ENCODE assay signal across 17 mouse cellular contexts in the genomic region with DNA sequence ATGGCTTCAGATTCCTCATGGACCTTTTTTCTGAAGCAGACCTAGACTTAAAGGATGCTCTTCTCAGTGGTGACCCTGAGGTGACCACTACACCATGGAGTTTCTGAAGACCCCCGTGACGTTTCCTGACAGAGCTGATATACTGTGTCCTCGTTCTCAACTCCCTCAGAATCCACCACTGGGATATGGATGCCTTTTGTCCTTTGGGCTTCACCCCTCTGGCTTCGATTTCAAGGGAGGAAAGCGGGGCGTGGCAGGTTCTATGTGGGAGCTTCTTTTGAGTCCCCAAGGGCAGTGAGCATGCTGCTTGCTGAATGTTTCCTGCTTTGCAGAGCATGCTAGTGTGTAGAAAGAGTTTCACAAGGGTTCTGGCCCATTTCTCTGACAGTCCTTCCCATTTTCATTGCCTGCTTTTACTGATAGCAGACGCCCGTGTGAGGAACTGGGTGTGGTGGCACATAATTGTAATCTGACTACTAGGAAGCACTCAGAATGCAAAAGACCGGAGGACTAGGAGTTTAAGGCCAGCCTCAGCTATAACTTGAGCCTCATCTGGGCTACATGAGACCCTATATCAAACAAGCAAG.
DNase-seq lines count a peak whose midpoint lies in the region; ATAC-seq and TF ChIP-seq lines count a peak whose summit lies in the region.
"Had no signal": no experiment of that assay in that cellular context is flagged by ENCODE, and none has a peak within 500 bp of the region (broad histone marks: within the 10 kb centered on the region; RNA-seq: fewer than 3 reads in every experiment).

No protein-coding gene starts in this region.

- H3K4me3 ChIP-seq in kidney, postnatal 0 days (replicated peaks; ENCODE audit: low read depth, low read length) = no peak overlapping the region
- no peak overlapping the region for H3K4me3 ChIP-seq in bone marrow, adult 2 months (replicated peaks; ENCODE audit: control insufficient read depth, low read depth, low read length)
- H3K4me3 ChIP-seq in hindbrain, postnatal 0 days (ENCODE audit: low read length) = no peak overlapping the region
- H3K4me3 ChIP-seq: embryonic facial prominence, embryonic 13.5 days; forebrain, embryonic 13.5 days; layer of hippocampus, adult 2 months; neural tube, embryonic 13.5 days had no signal

- no peak overlapping the region for H3K27ac ChIP-seq in kidney, postnatal 0 days
- peak overlapping the region; percentile 91; the same call in 1 of the 2 replicates for H3K27ac ChIP-seq in bone marrow, adult 2 months (ENCODE audit: control insufficient read depth, insufficient read depth, low read depth, low read length, poor library complexity)
- no peak overlapping the region for H3K27ac ChIP-seq in hindbrain, postnatal 0 days
- H3K27ac ChIP-seq: embryonic facial prominence, embryonic 13.5 days; forebrain, embryonic 13.5 days; layer of hippocampus, adult 2 months; neural tube, embryonic 13.5 days had no signal

- H3K4me1 ChIP-seq in kidney, postnatal 0 days (replicated peaks; ENCODE audit: insufficient read depth, low read length) = peaks cover 31% of the 10 kb centered on the region
- peaks cover 11% of the 10 kb centered on the region; the same call in 1 of the 2 replicates for H3K4me1 ChIP-seq in bone marrow, adult 2 months (ENCODE audit: control insufficient read depth, insufficient read depth, low read length)
- peaks cover 8% of the 10 kb centered on the region for H3K4me1 ChIP-seq in hindbrain, postnatal 0 days (ENCODE audit: insufficient read depth, low read length)

- WGBS in kidney, postnatal 0 days = 27% methylated on average over 9 of the region's 9 CpGs
- WGBS in bone marrow, adult 2 months = 26% methylated on average over 9 of the region's 9 CpGs
- 79% methylated on average over 9 of the region's 9 CpGs for WGBS in hindbrain, postnatal 0 days

- TF ChIP-seq POLR2A in bone marrow, adult 2 months (IDR thresholded peaks at IDR 0.05; ENCODE audit: borderline replicate concordance, control insufficient read depth, low read depth, low read length) = no peak

- H3K4me2 ChIP-seq in kidney, postnatal 0 days (ENCODE audit: low read length) = no peak overlapping the region
- no peak overlapping the region for H3K4me2 ChIP-seq in hindbrain, postnatal 0 days (ENCODE audit: low read depth, low read length)
- H3K4me2 ChIP-seq: embryonic facial prominence, embryonic 13.5 days; forebrain, embryonic 13.5 days; lung, embryonic 14.5 days; neural tube, embryonic 13.5 days had no signal

- no peaks in the 10 kb centered on the region for H3K27me3 ChIP-seq in kidney, postnatal 0 days (ENCODE audit: insufficient read depth, low read length)
- no peaks in the 10 kb centered on the region for H3K27me3 ChIP-seq in hindbrain, postnatal 0 days (ENCODE audit: insufficient read depth, low read length)
- H3K27me3 ChIP-seq: CH12.LX; embryonic facial prominence, embryonic 13.5 days; forebrain, embryonic 13.5 days; neural tube, embryonic 13.5 days had no signal

- H3K36me3 ChIP-seq in kidney, postnatal 0 days (ENCODE audit: insufficient read depth, low read length) = no peaks in the 10 kb centered on the region
- H3K36me3 ChIP-seq in hindbrain, postnatal 0 days (ENCODE audit: insufficient read depth, low read length) = no peaks in the 10 kb centered on the region
- H3K36me3 ChIP-seq: embryonic facial prominence, embryonic 13.5 days; neural tube, embryonic 13.5 days had no signal

- peak; percentile 74 for DNase-seq in kidney, postnatal 0 days (ENCODE audit: low spot score)
- no peak for DNase-seq in kidney, adult 8-10 months
- peak; percentile 60 for DNase-seq in 416B (ENCODE audit: low read depth)
- DNase-seq in lung, postnatal 36 days = peak; percentile 58
- no peak for DNase-seq in hindbrain, postnatal 0 days (ENCODE audit: low spot score)
- DNase-seq in Muller cell, postnatal 12 days (ENCODE audit: inconsistent ontology term) = no peak
- DNase-seq: cerebellum, postnatal 36 days; gastrocnemius, postnatal 10 days; right cerebral cortex, postnatal 14 days had no signal

- no peak for ATAC-seq in kidney, postnatal 0 days (replicated peaks; ENCODE audit: low FRiP score, low read depth)
- no peak for ATAC-seq in hindbrain, postnatal 0 days
- ATAC-seq: forebrain, embryonic 13.5 days; midbrain, embryonic 16.5 days had no signal

- H3K9ac ChIP-seq in kidney, postnatal 0 days (ENCODE audit: low read depth, low read length) = no peak overlapping the region
- H3K9ac ChIP-seq in hindbrain, postnatal 0 days (replicated peaks; ENCODE audit: low read length) = no peak overlapping the region
- H3K9ac ChIP-seq: embryonic facial prominence, embryonic 13.5 days; forebrain, embryonic 13.5 days; lung, embryonic 14.5 days; neural tube, embryonic 13.5 days had no signal

- TF ChIP-seq CTCF in kidney, postnatal 0 days (IDR thresholded peaks at IDR 0.05; ENCODE audit: low read depth) = no peak
- TF ChIP-seq CTCF in bone marrow, adult 2 months (IDR thresholded peaks at IDR 0.05; ENCODE audit: control insufficient read depth, insufficient read depth, low read length) = no peak
- TF ChIP-seq CTCF in hindbrain, postnatal 0 days (IDR thresholded peaks at IDR 0.05; ENCODE audit: low read depth) = no peak

- H3K9me3 ChIP-seq in kidney, postnatal 0 days (replicated peaks; ENCODE audit: low read length) = no peaks in the 10 kb centered on the region
- no peaks in the 10 kb centered on the region for H3K9me3 ChIP-seq in hindbrain, postnatal 0 days (ENCODE audit: low read length)
- H3K9me3 ChIP-seq: embryonic facial prominence, embryonic 13.5 days; forebrain, embryonic 13.5 days; neural tube, embryonic 13.5 days had no signal

Comparison
In these comparisons a context has a peak if more than half of its experiments do, and no peak if none do; other contexts are left out.
1. DNase-seq: peak in kidney, postnatal 0 days (single experiment), 416B (single experiment) and lung, postnatal 36 days (single experiment); none in kidney, adult 8-10 months (0 of 2), hindbrain, postnatal 0 days (single experiment) and Muller cell, postnatal 12 days (single experiment).